Mouse (Mus musculus): ENCODE data around the gene Syne1. TPM values are rescaled to one million over a fixed set of nuclear protein-coding genes. Genes with fewer than 3 reads are reported as not detected.

Gene Syne1
- total and polyA plus RNA-seq, 3 experiments: 5.3 to 6.8 TPM; not detected in 1

- no peaks in the 10 kb centered on the region for H3K27me3 ChIP-seq (ENCODE audit: control insufficient read depth in 1 of 2, insufficient read depth in 2 of 2, low read length in 2 of 2)
- DNase-seq (ENCODE audit: low read depth, low spot score): no peak
Observed at GRCm38 (mm10) chr10:5014976-5015375, 536.3 kb downstream of the Syne1 start.

GRCm38 (mm10) chr10:5012004-5012403, 539.3 kb downstream of the Syne1 start:
- Histone ChIP-seq H3K4me3 (ENCODE audit: control insufficient read depth in 1 of 2, insufficient read depth in 1 of 2, low read depth in 2 of 2, low read length in 2 of 2) (no peak overlapping the region), H3K36me3 (ENCODE audit: control insufficient read depth in 1 of 2, insufficient read depth in 2 of 2, low read length in 2 of 2) (no peaks in the 10 kb centered on the region), H3K4me1 (ENCODE audit: control insufficient read depth in 1 of 2, insufficient read depth in 2 of 2, low read length in 2 of 2) (no peaks in the 10 kb centered on the region), H3K27me3 (ENCODE audit: control insufficient read depth in 1 of 2, insufficient read depth in 2 of 2, low read length in 2 of 2) (no peaks in the 10 kb centered on the region), H3K9me3 (replicated peaks; ENCODE audit: insufficient read depth, low read length) (no peaks in the 10 kb centered on the region), H3K79me2 (ENCODE audit: control insufficient read depth, insufficient read depth, low read length, poor library complexity) (no peaks in the 10 kb centered on the region; the same call in 1 of the 2 replicates), H3K27ac (ENCODE audit: control insufficient read depth, low read depth, low read length) (no peak overlapping the region), H3K9ac (ENCODE audit: control insufficient read depth, low read depth, low read length, poor library complexity, severe bottlenecking) (no peak overlapping the region)
- no peak for DNase-seq (ENCODE audit: low read depth, low spot score)
- TF ChIP-seq POLR2A (IDR thresholded peaks at IDR 0.05; ENCODE audit: control insufficient read depth in 1 of 2, insufficient read depth in 1 of 2, low read depth in 1 of 2, low read length in 2 of 2, poor library complexity in 1 of 2): no peak
- TF ChIP-seq GABPA (IDR thresholded peaks at IDR 0.05; ENCODE audit: low read depth, low read length): no peak
- no peak for TF ChIP-seq ZKSCAN1 (IDR thresholded peaks at IDR 0.05; ENCODE audit: low read depth, low read length)
- TF ChIP-seq RAD21 (IDR thresholded peaks at IDR 0.05; ENCODE audit: low read depth, low read length): no peak
- no peak for TF ChIP-seq CHD1 (IDR thresholded peaks at IDR 0.05; ENCODE audit: low read depth, low read length)
- TF ChIP-seq MYB (IDR thresholded peaks at IDR 0.05; ENCODE audit: low read depth, low read length): no peak
- TF ChIP-seq USF2 (IDR thresholded peaks at IDR 0.05; ENCODE audit: borderline replicate concordance in 1 of 2, insufficient read depth in 1 of 2, low read depth in 1 of 2, low read length in 2 of 2): no peak
- no peak for TF ChIP-seq MXI1 (IDR thresholded peaks at IDR 0.05; ENCODE audit: low read depth, low read length)
- no peak for TF ChIP-seq E2F4 (IDR thresholded peaks at IDR 0.05; ENCODE audit: borderline replicate concordance, low read depth, low read length)
- TF ChIP-seq USF1 (IDR thresholded peaks at IDR 0.05; ENCODE audit: low read depth, low read length): no peak
- no peak for TF ChIP-seq RCOR1 (IDR thresholded peaks at IDR 0.05; ENCODE audit: low read depth, low read length)
- TF ChIP-seq ZNF384 (IDR thresholded peaks at IDR 0.05; ENCODE audit: low read depth, low read length): no peak
- TF ChIP-seq KAT2A (conservative IDR thresholded peaks at IDR 0.05; ENCODE audit: low read depth, low read length): no peak
- no peak for TF ChIP-seq TAL1 (IDR thresholded peaks at IDR 0.05; ENCODE audit: low read length)
- no peak for TF ChIP-seq MEF2A (IDR thresholded peaks at IDR 0.05; ENCODE audit: extremely low read depth, insufficient replicate concordance, low read depth, low read length, poor library complexity, severe bottlenecking)
- TF ChIP-seq EP300 (IDR thresholded peaks at IDR 0.05; ENCODE audit: low read depth in 1 of 2, low read length in 2 of 2): no peak
- TF ChIP-seq ETS1 (IDR thresholded peaks at IDR 0.05; ENCODE audit: low read depth, low read length): no peak
- no peak for TF ChIP-seq BHLHE40 (IDR thresholded peaks at IDR 0.05; ENCODE audit: borderline replicate concordance, low read depth, low read length)

More at GRCm38 (mm10) chr10:5014976-5015375, 536.3 kb downstream of the Syne1 start:
- Histone ChIP-seq H3K36me3 (ENCODE audit: control insufficient read depth in 1 of 2, insufficient read depth in 2 of 2, low read length in 2 of 2) (no peaks in the 10 kb centered on the region), H3K9ac (ENCODE audit: control insufficient read depth, low read depth, low read length, poor library complexity, severe bottlenecking) (no peak overlapping the region), H3K79me2 (ENCODE audit: control insufficient read depth, insufficient read depth, low read length, poor library complexity) (no peaks in the 10 kb centered on the region), H3K4me3 (ENCODE audit: control insufficient read depth in 1 of 2, insufficient read depth in 1 of 2, low read depth in 2 of 2, low read length in 2 of 2) (no peak overlapping the region), H3K4me1 (ENCODE audit: control insufficient read depth in 1 of 2, insufficient read depth in 2 of 2, low read length in 2 of 2) (no peaks in the 10 kb centered on the region), H3K9me3 (replicated peaks; ENCODE audit: insufficient read depth, low read length) (no peaks in the 10 kb centered on the region), H3K27ac (ENCODE audit: control insufficient read depth, low read depth, low read length) (no peak overlapping the region)
- TF ChIP-seq UBTF (IDR thresholded peaks at IDR 0.05; ENCODE audit: borderline replicate concordance, insufficient read depth, low read depth, low read length): no peak
- no peak for TF ChIP-seq RCOR1 (IDR thresholded peaks at IDR 0.05; ENCODE audit: low read depth, low read length)
- no peak for TF ChIP-seq CHD1 (IDR thresholded peaks at IDR 0.05; ENCODE audit: low read depth, low read length)
- TF ChIP-seq POLR2A (IDR thresholded peaks at IDR 0.05; ENCODE audit: control insufficient read depth in 1 of 2, insufficient read depth in 1 of 2, low read depth in 1 of 2, low read length in 2 of 2, poor library complexity in 1 of 2): no peak
- no peak for TF ChIP-seq TAL1 (IDR thresholded peaks at IDR 0.05; ENCODE audit: low read length)
- no peak for TF ChIP-seq ZNF384 (IDR thresholded peaks at IDR 0.05; ENCODE audit: low read depth, low read length)
- TF ChIP-seq CHD2 (IDR thresholded peaks at IDR 0.05; ENCODE audit: low read length): no peak
- no peak for TF ChIP-seq MYC (IDR thresholded peaks at IDR 0.05; ENCODE audit: low read depth, low read length)
- TF ChIP-seq RAD21 (IDR thresholded peaks at IDR 0.05; ENCODE audit: low read depth, low read length): no peak
- no peak for TF ChIP-seq ELF1 (IDR thresholded peaks at IDR 0.05; ENCODE audit: low read depth, low read length)
- TF ChIP-seq EP300 (IDR thresholded peaks at IDR 0.05; ENCODE audit: low read depth in 1 of 2, low read length in 2 of 2): no peak
- no peak for TF ChIP-seq MEF2A (IDR thresholded peaks at IDR 0.05; ENCODE audit: extremely low read depth, insufficient replicate concordance, low read depth, low read length, poor library complexity, severe bottlenecking)
- no peak for TF ChIP-seq ZC3H11A (IDR thresholded peaks at IDR 0.05; ENCODE audit: low read depth, low read length)
- no peak for TF ChIP-seq TBP (IDR thresholded peaks at IDR 0.05; ENCODE audit: low read depth, low read length)
- TF ChIP-seq MAZ (IDR thresholded peaks at IDR 0.05; ENCODE audit: low read depth, low read length): no peak
- no peak for TF ChIP-seq NELFE (IDR thresholded peaks at IDR 0.05; ENCODE audit: low read depth, low read length)
- TF ChIP-seq BHLHE40 (IDR thresholded peaks at IDR 0.05; ENCODE audit: borderline replicate concordance, low read depth, low read length): no peak
- no peak for TF ChIP-seq MYB (IDR thresholded peaks at IDR 0.05; ENCODE audit: low read depth, low read length)

Data from MEL (cell line).